Mouse (Mus musculus) stomach, postnatal 0 days (tissue): ENCODE measurements around the gene Krt84. TPM values are rescaled to one million over a fixed set of nuclear protein-coding genes. Genes with fewer than 3 reads are reported as not detected.
"Not testable (repeated sequence)": the region's sequence is repeated elsewhere in the genome, so short reads cannot be mapped to it uniquely, and the experiment has no call there.

Experiments used
- ATAC-seq: fragments of 200-750 bp; cut with Nextera tagmentation; 2 replicates; pipeline ENCODE4 v1.8.0; 2017; ENCODE audit not compliant: low FRiP score, low TSS enrichment
- DNase-seq: peaks from one replicate; pipeline ENCODE4 v3.0.0-alpha.2; 2016; ENCODE audit warnings: low spot score
- H3K27ac ChIP-seq: fragments of 300-500 bp; sonication (generic); replicated peaks from 2 replicates; pipeline ENCODE4 v1.5.1; 2014; ENCODE audit warnings: mild to moderate bottlenecking, control low read depth
- H3K27me3 ChIP-seq: fragments of 300-500 bp; sonication (generic); 2 replicates; pipeline ENCODE4 v1.6.1; 2014; ENCODE audit warnings: low read length; ENCODE audit not compliant: control insufficient read depth, insufficient read depth
- H3K36me3 ChIP-seq: fragments of 300-500 bp; sonication (generic); 2 replicates; pipeline ENCODE4 v1.6.1; 2014; ENCODE audit warnings: low read length, mixed read lengths; ENCODE audit not compliant: control insufficient read depth, insufficient read depth
- H3K4me1 ChIP-seq: fragments of 300-500 bp; sonication (generic); replicated peaks from 2 replicates; pipeline ENCODE4 v1.6.1; 2014; ENCODE audit warnings: antibody characterized with exemption; ENCODE audit not compliant: control insufficient read depth, insufficient read depth
- H3K4me2 ChIP-seq: fragments of 300-500 bp; sonication (generic); replicated peaks from 2 replicates; pipeline ENCODE4 v1.6.1; 2014; ENCODE audit warnings: low read depth, mild to moderate bottlenecking, control low read depth, moderate library complexity
- H3K4me3 ChIP-seq: fragments of 300-500 bp; sonication (generic); 2 replicates; pipeline ENCODE4 v1.5.1; 2014; ENCODE audit warnings: low read depth, low read length, control low read depth
- H3K9ac ChIP-seq: fragments of 300-500 bp; sonication (generic); 2 replicates; pipeline ENCODE4 v1.6.1; 2014; ENCODE audit warnings: mild to moderate bottlenecking, low read length, control low read depth, mixed read lengths
- H3K9me3 ChIP-seq: fragments of 300-500 bp; sonication (generic); 2 replicates; pipeline ENCODE4 v1.6.1; 2016; ENCODE audit warnings: low read length; ENCODE audit not compliant: control insufficient read depth
- CTCF ChIP-seq: IDR thresholded peaks from 2 replicates; pipeline ENCODE4 v1.5.1; 2016; ENCODE audit warnings: antibody characterized with exemption, low read depth, mild to moderate bottlenecking, moderate library complexity
- EP300 ChIP-seq: optimal IDR thresholded peaks from 2 replicates; pipeline ENCODE3; 2016; ENCODE audit warnings: antibody characterized with exemption
- WGBS: fragments of 180-500 bp; shearing (Covaris S2); extraction: QIAGEN DNeasy Blood & Tissue Kit; methylation state at CpG from one replicate; pipeline ENCODE4 v1.1.7; 2014; 5-methylcytosine and 5-hydroxymethylcytosine counted together
- polyA plus RNA-seq: library from polyadenylated mRNA; unstranded; fragments of >200 nt; fragmentation: Nextera tagmentation; extraction: Ambion mirVana; gene quantifications from 2 replicates; pipeline ENCODE4 v1.2.1, GENCODE M21; 2015

Gene Krt84
- polyA plus RNA-seq, 1 experiment from 2014 or later: 0.10 TPM

DNA sequence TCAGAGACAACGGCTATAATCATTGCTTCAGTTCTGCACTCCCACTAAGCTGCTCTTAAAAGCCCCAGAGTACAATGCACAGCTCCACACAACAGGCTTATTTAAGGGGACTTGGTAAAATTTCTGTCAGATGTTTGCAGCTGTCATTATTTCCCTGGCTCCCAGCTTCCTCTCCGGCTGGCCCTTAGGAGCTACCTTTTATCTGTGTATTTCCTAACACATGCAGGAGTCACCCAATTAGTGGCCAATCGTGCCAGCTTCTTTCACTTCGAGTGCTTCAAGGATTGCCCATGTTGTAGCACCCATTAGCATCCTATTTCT lies 5.9 kb upstream of the Krt84 start:
- H3K4me3 ChIP-seq: no peak overlapping the region
- ATAC-seq: no peak
- no peak overlapping the region for H3K4me2 ChIP-seq
- no peaks in the 10 kb centered on the region for H3K27me3 ChIP-seq
- no peaks in the 10 kb centered on the region for H3K9me3 ChIP-seq
- TF ChIP-seq CTCF (no peak), EP300 (no peak)
- no peak overlapping the region for H3K27ac ChIP-seq
- no peak overlapping the region for H3K9ac ChIP-seq
- no peaks in the 10 kb centered on the region for H3K4me1 ChIP-seq
- WGBS: 30% methylated on average over 4 of the region's 4 CpGs
- no peaks in the 10 kb centered on the region for H3K36me3 ChIP-seq
- no peak for DNase-seq

DNA sequence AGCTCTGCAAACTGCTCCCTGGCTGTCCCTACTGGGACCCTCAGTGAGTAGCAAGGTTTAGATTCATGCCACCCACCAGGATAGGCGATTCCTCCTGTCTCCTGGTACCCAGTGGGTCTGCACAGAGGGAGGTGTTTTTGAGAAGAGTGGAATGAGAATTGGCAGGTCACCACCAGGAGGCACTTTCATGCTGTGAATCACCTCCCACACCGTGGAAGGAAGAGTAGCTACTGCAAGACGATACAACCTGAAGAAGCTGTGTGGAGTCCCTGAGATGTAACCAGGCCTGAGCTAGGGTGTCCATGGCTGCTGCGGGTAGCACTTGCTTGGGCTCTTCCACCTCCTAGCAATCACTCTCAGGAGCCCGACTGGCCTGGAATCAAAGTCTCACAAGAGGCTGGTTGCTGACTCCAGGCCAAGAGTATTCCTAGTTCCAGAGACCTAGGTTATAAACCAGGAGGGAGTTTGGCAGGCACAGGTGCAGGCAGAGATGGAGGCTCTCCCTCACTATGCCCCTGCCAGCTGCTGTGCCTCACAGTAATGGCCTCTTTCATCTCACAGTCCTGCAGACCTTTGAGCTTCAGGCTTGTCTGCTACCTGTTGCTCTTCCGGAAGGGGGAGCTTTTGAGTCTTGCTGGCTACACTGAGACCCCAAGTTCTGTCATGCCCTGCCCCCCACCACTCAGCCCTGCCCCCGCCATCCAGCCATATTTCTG lies 5.4 kb upstream of the Krt84 start:
- Histone ChIP-seq H3K4me3 (no peak overlapping the region), H3K9ac (no peak overlapping the region), H3K9me3 (no peaks in the 10 kb centered on the region), H3K27ac (no peak overlapping the region), H3K4me2 (no peak overlapping the region), H3K4me1 (no peaks in the 10 kb centered on the region), H3K36me3 (no peaks in the 10 kb centered on the region), H3K27me3 (no peaks in the 10 kb centered on the region)
- DNase-seq (no peak), ATAC-seq (no peak)
- no peak for TF ChIP-seq EP300
- TF ChIP-seq CTCF: peak; percentile 65
- WGBS: 24% methylated on average over 7 of the region's 7 CpGs

DNA sequence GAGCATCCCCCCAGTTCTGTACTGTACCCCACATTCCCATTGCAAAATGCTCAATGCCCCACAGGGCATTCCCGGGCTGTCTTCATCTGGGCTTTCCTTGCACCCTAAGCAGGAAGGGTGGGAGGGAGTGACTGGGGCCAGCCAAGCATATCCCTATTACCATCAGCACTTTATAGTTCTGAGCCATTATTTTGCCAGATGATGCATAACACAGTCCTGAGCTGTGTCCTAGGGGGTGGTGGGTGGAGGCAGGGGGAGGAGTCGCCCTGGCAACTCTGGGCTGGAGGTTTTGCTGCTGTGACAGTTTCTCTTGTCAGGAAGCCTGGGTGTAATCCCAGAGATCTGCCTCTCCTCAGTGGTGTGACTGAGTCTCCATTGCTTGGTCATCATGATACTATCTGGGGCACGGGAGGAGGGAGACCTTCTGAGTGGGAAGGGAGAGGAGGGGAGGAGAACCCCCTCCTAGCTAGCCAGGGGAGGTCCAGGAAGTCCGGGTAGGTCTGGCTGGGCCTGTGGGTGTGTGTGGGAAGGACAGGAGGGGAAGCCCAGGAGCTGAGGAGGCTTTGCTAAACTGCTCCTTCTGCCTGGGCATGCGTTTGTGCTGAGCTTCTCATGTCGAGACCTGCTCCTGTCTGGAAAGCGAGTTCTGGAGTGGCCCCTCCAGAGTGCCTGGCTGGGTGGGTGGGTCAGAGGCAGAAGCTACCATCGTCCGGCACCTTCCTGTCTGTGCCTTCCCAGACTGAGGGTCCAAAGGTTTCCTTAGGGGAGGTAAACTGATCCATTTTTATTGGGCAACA lies 3.6 kb upstream of the Krt84 start:
- no peak overlapping the region for H3K9ac ChIP-seq
- TF ChIP-seq CTCF (no peak), EP300 (no peak)
- DNase-seq (no peak), ATAC-seq (peak; percentile 38; the same call in 1 of the 2 replicates)
- 48% methylated on average over 9 of the region's 9 CpGs for WGBS
- no peaks in the 10 kb centered on the region for H3K36me3 ChIP-seq
- H3K4me1 ChIP-seq: no peaks in the 10 kb centered on the region
- H3K27me3 ChIP-seq: no peaks in the 10 kb centered on the region
- no peak overlapping the region for H3K4me3 ChIP-seq
- no peak overlapping the region for H3K4me2 ChIP-seq
- H3K9me3 ChIP-seq: no peaks in the 10 kb centered on the region
- H3K27ac ChIP-seq: peak overlapping the region; percentile 40; the same call in 1 of the 2 replicates

DNA sequence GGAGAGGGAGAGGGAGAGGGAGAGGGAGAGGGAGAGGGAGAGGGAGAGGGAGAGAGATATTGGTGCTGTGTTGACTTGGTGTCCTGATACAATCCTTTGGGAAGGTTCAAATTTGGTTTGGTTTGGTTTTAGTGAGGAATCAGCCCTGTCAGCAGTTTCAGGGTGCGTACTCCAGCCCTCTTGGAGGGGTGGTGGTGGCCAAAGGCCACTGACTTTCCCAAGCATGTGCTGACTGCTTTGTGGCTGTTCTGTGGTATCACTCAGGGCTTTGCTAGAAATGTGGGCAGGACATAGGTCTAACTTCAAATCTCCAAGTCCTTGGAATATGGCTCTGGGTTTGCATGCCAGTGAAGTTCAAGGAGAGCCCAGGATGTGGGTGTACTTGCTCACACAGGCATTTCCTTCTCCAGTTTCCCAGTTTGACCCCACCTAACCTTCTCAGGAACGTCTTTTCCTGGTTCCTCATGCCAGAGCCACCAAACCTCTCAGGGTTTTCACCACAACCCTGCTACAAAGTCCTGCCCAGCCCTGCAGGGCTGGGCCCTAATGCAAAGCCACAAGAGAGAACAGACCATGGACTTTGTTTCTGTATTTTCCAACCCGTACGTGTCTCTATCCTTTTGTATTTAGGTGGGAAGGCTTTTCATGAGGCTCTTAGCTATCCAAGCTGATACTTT lies 9.9 kb downstream of the Krt84 start:
- 51% methylated on average over 4 of the region's 4 CpGs for WGBS
- Histone ChIP-seq H3K27me3 (no peaks in the 10 kb centered on the region), H3K4me1 (no peaks in the 10 kb centered on the region), H3K4me2 (no peak overlapping the region), H3K36me3 (no peaks in the 10 kb centered on the region), H3K9ac (no peak overlapping the region), H3K4me3 (no peak overlapping the region), H3K9me3 (no peaks in the 10 kb centered on the region), H3K27ac (peak overlapping the region; percentile 69)
- ATAC-seq: peak; percentile 73
- TF ChIP-seq CTCF (no peak), EP300 (no peak)
- peak; percentile 41 for DNase-seq

DNA sequence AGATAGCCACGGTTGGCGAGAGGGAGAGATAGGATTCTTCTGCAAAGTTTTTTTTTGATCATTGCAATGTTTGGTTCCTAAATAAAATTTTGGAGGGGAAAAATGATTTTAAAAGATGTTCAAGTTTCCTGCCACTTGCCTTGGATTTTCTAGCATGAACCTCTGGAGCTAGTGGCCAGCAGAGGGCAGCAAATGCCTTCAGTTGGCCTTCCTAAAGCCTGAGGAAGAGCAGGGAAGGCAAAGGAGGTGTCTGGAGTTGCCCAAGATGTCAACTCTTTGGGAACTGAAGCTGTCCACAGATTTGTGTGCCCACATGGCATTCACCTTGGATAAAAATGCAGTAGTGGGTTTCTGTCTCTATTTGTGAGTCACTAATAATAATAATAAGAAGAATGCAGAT lies 12.8 kb downstream of the Krt84 start:
- ATAC-seq (no peak), DNase-seq (peak; percentile 76)
- Histone ChIP-seq H3K27me3 (no peaks in the 10 kb centered on the region), H3K4me2 (no peak overlapping the region), H3K4me1 (no peaks in the 10 kb centered on the region), H3K9ac (no peak overlapping the region), H3K4me3 (no peak overlapping the region), H3K9me3 (no peaks in the 10 kb centered on the region), H3K27ac (no peak overlapping the region), H3K36me3 (no peaks in the 10 kb centered on the region)
- WGBS: 4% methylated on average over 2 of the region's 2 CpGs
- peak; percentile 95 for TF ChIP-seq CTCF
- no peak for TF ChIP-seq EP300

DNA sequence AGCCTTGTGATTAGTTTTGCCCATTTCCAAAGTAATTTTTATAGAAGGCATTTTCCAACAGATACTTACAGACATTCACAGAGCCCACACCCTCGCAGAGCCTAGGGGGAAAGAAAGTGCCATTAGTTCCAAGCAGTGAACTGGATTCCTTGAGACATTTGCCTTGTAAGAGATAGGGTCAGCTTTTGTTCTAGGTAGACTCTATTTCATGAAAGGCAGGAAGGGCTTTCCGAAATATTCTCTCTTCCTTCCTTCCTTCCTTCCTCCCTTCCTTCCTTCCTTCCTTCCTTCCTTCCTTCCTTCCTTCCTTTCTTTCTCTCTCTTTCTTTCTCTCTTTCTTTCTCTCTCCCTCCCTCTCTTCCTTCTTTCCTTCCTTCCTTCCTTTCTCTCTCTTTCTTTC lies 15.5 kb downstream of the Krt84 start, which contains the start of gene Gm49425:
TSS of gene Gm49425 (minus strand) at position 101 of the 400 bp plus-strand sequence.
- H3K4me3 ChIP-seq, H3K4me1 ChIP-seq, DNase-seq, H3K9ac ChIP-seq, ATAC-seq, H3K4me2 ChIP-seq, H3K27me3 ChIP-seq, H3K27ac ChIP-seq, H3K36me3 ChIP-seq, H3K9me3 ChIP-seq: not testable (repeated sequence)
- WGBS: 71% methylated on average over 2 of the region's 2 CpGs
